Mouse (Mus musculus): ENCODE data around the gene 4930539E08Rik. TPM values are rescaled to one million over a fixed set of nuclear protein-coding genes. Genes with fewer than 3 reads are reported as not detected.

The 4930539E08Rik gene
- polyA plus RNA-seq, 1 experiment from 2014 or later, result 0.37 TPM

GRCm38 (mm10) chr17:28950751-28951150 lies 35.6 kb upstream of the 4930539E08Rik start:
- WGBS, result 62% methylated on average over 4 of the region's 4 CpGs
- Histone ChIP-seq H3K36me3 (ENCODE audit: insufficient read depth) (0 out of 2 replicates have a peak, but pooled peaks cover 2% of the 10 kb centered on the region), H3K27ac (ENCODE audit: low read depth) (no peak overlapping the region), H3K4me3 (ENCODE audit: low read depth, low read length) (no peak overlapping the region), H3K9ac (no peak overlapping the region), H3K4me2 (no peak overlapping the region), H3K9me3 (ENCODE audit: low read depth, low read length) (no peaks in the 10 kb centered on the region), H3K4me1 (ENCODE audit: insufficient read depth) (peaks cover 13% of the 10 kb centered on the region), H3K27me3 (ENCODE audit: insufficient read depth, low read length) (no peaks in the 10 kb centered on the region)
- DNase-seq (no peak), ATAC-seq (ENCODE audit: insufficient read depth) (no peak)
- no peak for TF ChIP-seq CTCF (IDR thresholded peaks at IDR 0.05; ENCODE audit: low read depth)

GRCm38 (mm10) chr17:28948661-28949060 lies 33.5 kb upstream of the 4930539E08Rik start:
- peak; percentile 48 for DNase-seq
- H3K9ac ChIP-seq, result no peak overlapping the region
- no peaks in the 10 kb centered on the region for H3K27me3 ChIP-seq (ENCODE audit: insufficient read depth, low read length)
- no peak overlapping the region for H3K4me3 ChIP-seq (ENCODE audit: low read depth, low read length)
- peaks cover 7% of the 10 kb centered on the region for H3K4me1 ChIP-seq (ENCODE audit: insufficient read depth)
- no peaks in the 10 kb centered on the region for H3K36me3 ChIP-seq (ENCODE audit: insufficient read depth)
- no peaks in the 10 kb centered on the region for H3K9me3 ChIP-seq (ENCODE audit: low read depth, low read length)
- no peak for TF ChIP-seq CTCF (IDR thresholded peaks at IDR 0.05; ENCODE audit: low read depth)
- 36% methylated on average over 4 of the region's 4 CpGs for WGBS
- H3K27ac ChIP-seq (ENCODE audit: low read depth), result no peak overlapping the region
- no peak overlapping the region for H3K4me2 ChIP-seq
- ATAC-seq (ENCODE audit: insufficient read depth), result no peak

- 90% methylated on average over 19 of the region's 19 CpGs for WGBS
- peak; percentile 15; the same call in 1 of the 2 replicates for TF ChIP-seq CTCF (IDR thresholded peaks at IDR 0.05; ENCODE audit: low read depth)
These were observed 32.2 kb upstream of the 4930539E08Rik start for GRCm38 (mm10) chr17:28947011-28947939.

GRCm38 (mm10) chr17:28944481-28944880 lies 29.4 kb upstream of the 4930539E08Rik start:
- DNase-seq, result no peak
- Histone ChIP-seq H3K4me2 (no peak overlapping the region), H3K9me3 (ENCODE audit: low read depth, low read length) (no peaks in the 10 kb centered on the region), H3K27me3 (ENCODE audit: insufficient read depth, low read length) (no peaks in the 10 kb centered on the region), H3K36me3 (ENCODE audit: insufficient read depth) (no peaks in the 10 kb centered on the region), H3K4me1 (ENCODE audit: insufficient read depth) (no peaks in the 10 kb centered on the region), H3K4me3 (ENCODE audit: low read depth, low read length) (no peak overlapping the region), H3K9ac (no peak overlapping the region), H3K27ac (ENCODE audit: low read depth) (no peak overlapping the region)
- no peak for TF ChIP-seq CTCF (IDR thresholded peaks at IDR 0.05; ENCODE audit: low read depth)
- ATAC-seq (ENCODE audit: insufficient read depth), result no peak
- WGBS, result 84% methylated on average over 7 of the region's 7 CpGs

More at GRCm38 (mm10) chr17:28947011-28947939, 32.2 kb upstream of the 4930539E08Rik start:
- Histone ChIP-seq H3K4me1 (ENCODE audit: insufficient read depth) (peaks cover 5% of the 10 kb centered on the region), H3K36me3 (ENCODE audit: insufficient read depth) (no peaks in the 10 kb centered on the region), H3K4me3 (ENCODE audit: low read depth, low read length) (no peak overlapping the region), H3K27ac (ENCODE audit: low read depth) (no peak overlapping the region), H3K9me3 (ENCODE audit: low read depth, low read length) (no peaks in the 10 kb centered on the region), H3K27me3 (ENCODE audit: insufficient read depth, low read length) (no peaks in the 10 kb centered on the region), H3K4me2 (no peak overlapping the region), H3K9ac (no peak overlapping the region)
- ATAC-seq (ENCODE audit: insufficient read depth), result no peak
- DNase-seq, result no peak

- Histone ChIP-seq H3K4me2 (no peak within 1 kb of the TSS), H3K36me3 (ENCODE audit: insufficient read depth) (no peaks in the 10 kb centered on the region), H3K27me3 (ENCODE audit: insufficient read depth, low read length) (no peaks in the 10 kb centered on the region), H3K9ac (no peak within 1 kb of the TSS), H3K4me3 (ENCODE audit: low read depth, low read length) (no peak within 1 kb of the TSS), H3K4me1 (ENCODE audit: insufficient read depth) (no peaks in the 10 kb centered on the region), H3K27ac (ENCODE audit: low read depth) (no peak within 1 kb of the TSS), H3K9me3 (ENCODE audit: low read depth, low read length) (no peaks in the 10 kb centered on the region)
- ATAC-seq (ENCODE audit: insufficient read depth) (no peak), DNase-seq (no peak)
- TF ChIP-seq CTCF (IDR thresholded peaks at IDR 0.05; ENCODE audit: low read depth), result no peak
- 80% methylated on average over 7 of the region's 7 CpGs for WGBS
These were observed 28.6 kb upstream of the 4930539E08Rik start, which contains the start of gene Pxt1 for GRCm38 (mm10) chr17:28943740-28944139. Gene Pxt1, minus strand, starts transcription at chr17:28943840.

GRCm38 (mm10) chr17:28942101-28942500 lies 27.0 kb upstream of the 4930539E08Rik start:
- WGBS, result 74% methylated on average over 10 of the region's 11 CpGs
- no peak for ATAC-seq (ENCODE audit: insufficient read depth)

GRCm38 (mm10) chr17:28940776-28941555 lies 25.8 kb upstream of the 4930539E08Rik start:
- ATAC-seq (ENCODE audit: insufficient read depth) (no peak), DNase-seq (no peak)
- Histone ChIP-seq H3K4me3 (ENCODE audit: low read depth, low read length) (no peak overlapping the region), H3K9me3 (ENCODE audit: low read depth, low read length) (no peaks in the 10 kb centered on the region), H3K36me3 (ENCODE audit: insufficient read depth) (no peaks in the 10 kb centered on the region), H3K9ac (no peak overlapping the region), H3K27me3 (ENCODE audit: insufficient read depth, low read length) (no peaks in the 10 kb centered on the region), H3K4me1 (ENCODE audit: insufficient read depth) (no peaks in the 10 kb centered on the region), H3K27ac (ENCODE audit: low read depth) (no peak overlapping the region), H3K4me2 (no peak overlapping the region)
- no peak for TF ChIP-seq CTCF (IDR thresholded peaks at IDR 0.05; ENCODE audit: low read depth)
- WGBS, result 88% methylated on average over 25 of the region's 25 CpGs

More at GRCm38 (mm10) chr17:28942101-28942500, 27.0 kb upstream of the 4930539E08Rik start:
- Histone ChIP-seq H3K36me3 (ENCODE audit: insufficient read depth) (no peaks in the 10 kb centered on the region), H3K4me3 (ENCODE audit: low read depth, low read length) (no peak overlapping the region), H3K4me1 (ENCODE audit: insufficient read depth) (no peaks in the 10 kb centered on the region), H3K27ac (ENCODE audit: low read depth) (no peak overlapping the region), H3K9ac (no peak overlapping the region), H3K27me3 (ENCODE audit: insufficient read depth, low read length) (no peaks in the 10 kb centered on the region), H3K9me3 (ENCODE audit: low read depth, low read length) (no peaks in the 10 kb centered on the region), H3K4me2 (no peak overlapping the region)
- peak; percentile 37 for DNase-seq
- no peak for TF ChIP-seq CTCF (IDR thresholded peaks at IDR 0.05; ENCODE audit: low read depth)
